Mouse (Mus musculus) thymus, adult 2 months (tissue): ENCODE measurements at regions not wholly inside any gene's neighbourhood (a gene's known extent, or its start where the extent isn't known, plus 50 kb on each side); places are given as distances from the start of the nearest gene placed in this dataset.

Experiments
- DNase-seq: peaks from one replicate; pipeline ENCODE4 v3.0.0; 2021
- H3K27ac ChIP-seq: fragments of 200-500 bp; 2 replicates; pipeline ENCODE4 v1.5.1; 2012; ENCODE audit warnings: low read length, control low read depth; ENCODE audit not compliant: control insufficient read depth, insufficient read depth
- H3K27me3 ChIP-seq: fragments of 200-500 bp; 2 replicates; pipeline ENCODE4 v1.6.1; 2012; ENCODE audit warnings: mild to moderate bottlenecking, low read length, moderate library complexity, mixed read lengths; ENCODE audit not compliant: control insufficient read depth, insufficient read depth
- H3K36me3 ChIP-seq: fragments of 200-500 bp; 2 replicates; pipeline ENCODE4 v1.6.1; 2012; ENCODE audit warnings: mild to moderate bottlenecking, low read length, moderate library complexity; ENCODE audit not compliant: control insufficient read depth, insufficient read depth
- H3K4me1 ChIP-seq: fragments of 200-500 bp; replicated peaks from 2 replicates; pipeline ENCODE4 v1.6.1; 2012; ENCODE audit warnings: low read length; ENCODE audit not compliant: control insufficient read depth, insufficient read depth
- H3K4me3 ChIP-seq: fragments of 200-500 bp; 2 replicates; pipeline ENCODE4 v1.5.1; 2012; ENCODE audit warnings: mild to moderate bottlenecking, low read length, control low read depth, moderate library complexity; ENCODE audit not compliant: control insufficient read depth, insufficient read depth
- CTCF ChIP-seq: fragments of 200-500 bp; IDR thresholded peaks from 2 replicates; pipeline ENCODE4 v1.5.1; 2012; ENCODE audit warnings: mild to moderate bottlenecking, control low read depth, low read length, moderate library complexity, borderline replicate concordance; ENCODE audit not compliant: control insufficient read depth, poor library complexity, insufficient read depth; ENCODE audit errors: extremely low read depth
- POLR2A ChIP-seq: fragments of 200-500 bp; IDR thresholded peaks from 2 replicates; pipeline ENCODE4 v1.6.1; 2012; ENCODE audit warnings: mild to moderate bottlenecking, low read length, control low read depth, moderate library complexity; ENCODE audit not compliant: control insufficient read depth, poor library complexity, insufficient read depth; ENCODE audit errors: extremely low read depth
- WGBS: fragments of 180-500 bp; shearing (Covaris S2); methylation state at CpG from one replicate; pipeline ENCODE4 v1.1.7; 2018; 5-methylcytosine and 5-hydroxymethylcytosine counted together

DNA sequence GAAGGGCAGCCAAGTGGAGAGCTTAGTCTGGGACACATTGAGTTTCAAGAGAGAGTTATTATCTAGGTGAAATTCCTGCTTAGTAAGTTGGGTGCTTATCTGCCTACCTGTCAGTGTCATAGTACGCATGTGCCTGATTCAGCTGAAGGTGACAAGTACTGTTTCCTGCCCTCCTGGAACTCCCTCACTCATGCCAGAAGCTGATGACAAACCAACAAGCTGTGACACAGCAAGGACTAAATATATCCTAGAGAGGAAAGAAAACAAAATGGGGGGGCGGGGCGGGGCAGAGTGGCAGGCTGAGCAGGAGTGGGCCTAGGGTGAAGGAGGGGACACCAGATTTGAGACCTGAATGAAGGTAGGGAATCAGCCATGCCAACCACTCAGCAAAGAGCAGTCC lies 196.1 kb upstream of the Kdm8 start:
- TF ChIP-seq CTCF (no peak), POLR2A (no peak)
- no peaks in the 10 kb centered on the region for H3K4me1 ChIP-seq
- no peak for DNase-seq
- no peak overlapping the region for H3K27ac ChIP-seq
- no peaks in the 10 kb centered on the region for H3K36me3 ChIP-seq
- WGBS: 89% methylated on average over 3 of the region's 3 CpGs
- H3K4me3 ChIP-seq: no peak overlapping the region
- no peaks in the 10 kb centered on the region for H3K27me3 ChIP-seq

DNA sequence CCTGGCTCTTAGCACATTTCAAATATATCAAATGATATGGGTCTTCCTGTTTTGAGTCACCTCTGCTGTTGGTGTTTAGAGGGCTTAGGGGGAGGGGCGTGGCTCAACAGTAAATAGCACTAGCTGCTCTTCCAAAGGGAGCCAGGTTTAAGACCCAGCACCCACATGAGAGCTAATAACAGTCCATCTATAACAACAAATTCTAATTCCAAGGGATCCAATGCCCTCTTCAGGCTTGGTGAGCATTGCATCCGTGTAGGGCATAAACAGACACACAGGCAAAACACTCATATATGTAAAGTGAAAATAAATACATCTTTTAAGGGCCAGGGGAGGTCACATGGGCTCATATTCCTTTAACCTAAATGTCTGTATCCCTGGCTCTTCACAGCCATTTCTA lies 194.1 kb upstream of the Kdm8 start:
- H3K27me3 ChIP-seq: no peaks in the 10 kb centered on the region
- DNase-seq: no peak
- no peaks in the 10 kb centered on the region for H3K36me3 ChIP-seq
- H3K4me3 ChIP-seq: no peak overlapping the region
- 88% methylated on average over 2 of the region's 2 CpGs for WGBS
- no peaks in the 10 kb centered on the region for H3K4me1 ChIP-seq
- TF ChIP-seq CTCF (no peak), POLR2A (no peak)
- H3K27ac ChIP-seq: no peak overlapping the region

DNA sequence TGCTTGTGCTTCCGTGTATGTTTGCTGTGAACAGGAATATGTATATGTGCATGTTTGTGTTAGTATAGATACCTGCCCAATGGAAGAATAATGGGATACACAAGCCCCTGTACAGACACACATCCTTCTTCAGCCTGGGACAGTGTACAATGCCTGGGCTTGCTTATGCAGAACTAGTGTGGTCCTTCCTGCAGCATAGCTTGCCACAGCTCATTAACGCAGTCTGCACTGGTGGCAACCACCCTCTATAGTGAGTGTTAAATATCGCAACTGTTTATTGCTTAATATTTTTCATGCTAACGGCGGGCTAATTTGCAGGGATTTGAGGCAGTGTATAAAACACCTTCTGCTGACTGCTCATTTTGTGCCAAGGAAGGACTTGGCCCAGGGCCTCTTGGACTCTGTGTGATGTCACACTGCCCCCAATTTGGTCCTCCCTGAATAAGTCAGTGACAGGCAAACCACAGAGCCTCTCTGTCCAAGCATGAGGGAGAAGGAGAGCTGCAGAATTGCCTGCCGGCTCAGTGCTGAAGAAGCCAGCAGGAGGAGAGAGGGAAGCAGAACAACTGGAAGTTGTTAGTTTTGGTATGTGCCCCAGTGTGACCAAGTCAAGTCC lies 193.4 kb upstream of the Kdm8 start:
- TF ChIP-seq POLR2A (no peak), CTCF (no peak)
- no peak for DNase-seq
- no peaks in the 10 kb centered on the region for H3K27me3 ChIP-seq
- WGBS: 87% methylated on average over 6 of the region's 6 CpGs
- H3K4me1 ChIP-seq: no peaks in the 10 kb centered on the region
- no peak overlapping the region for H3K27ac ChIP-seq
- no peak overlapping the region for H3K4me3 ChIP-seq
- no peaks in the 10 kb centered on the region for H3K36me3 ChIP-seq

DNA sequence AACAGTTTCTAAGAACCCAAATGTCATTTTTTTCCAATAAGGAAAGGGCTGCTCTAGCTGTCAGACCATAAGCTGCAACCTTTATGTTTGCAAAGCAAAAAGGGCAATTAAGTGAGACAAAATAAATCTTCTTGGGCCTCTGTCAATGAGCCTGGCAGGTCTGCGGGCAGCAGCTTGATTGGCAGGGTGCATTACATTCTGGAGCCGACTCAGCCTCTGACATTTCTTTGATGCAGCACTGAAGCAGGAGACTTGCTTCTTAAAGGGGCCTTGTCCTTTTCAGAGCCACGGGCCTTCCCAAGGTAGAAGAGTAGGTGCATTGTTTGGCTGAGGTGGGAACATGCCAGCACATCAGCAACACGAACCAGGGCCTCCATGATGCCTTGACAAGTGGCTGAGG lies 190.2 kb upstream of the Kdm8 start:
- H3K36me3 ChIP-seq: no peaks in the 10 kb centered on the region
- no peak for DNase-seq
- WGBS: 54% methylated on average over 4 of the region's 4 CpGs
- H3K27me3 ChIP-seq: no peaks in the 10 kb centered on the region
- TF ChIP-seq POLR2A (no peak), CTCF (no peak)
- H3K4me1 ChIP-seq: no peaks in the 10 kb centered on the region
- H3K4me3 ChIP-seq: no peak overlapping the region
- no peak overlapping the region for H3K27ac ChIP-seq

DNA sequence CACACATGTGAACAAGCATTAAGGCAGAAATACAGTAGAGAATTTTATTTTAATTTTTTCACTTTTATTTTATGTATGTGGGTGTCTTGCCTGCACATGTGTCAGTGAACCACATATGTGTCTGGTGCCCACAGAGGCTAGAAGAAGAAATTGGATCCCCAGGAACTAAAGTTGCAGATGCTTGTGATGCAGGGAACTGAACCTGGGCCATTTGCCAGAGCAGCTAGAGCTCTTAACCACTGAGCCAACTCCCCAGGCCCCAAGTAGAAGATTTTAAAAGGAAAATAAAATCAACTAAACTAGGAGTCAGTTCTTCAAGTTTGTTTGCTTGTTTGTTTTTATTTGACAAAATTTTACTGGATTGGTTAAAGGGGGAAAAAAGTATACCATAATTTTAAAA lies 185.5 kb upstream of the Kdm8 start:
- Histone ChIP-seq H3K36me3 (no peaks in the 10 kb centered on the region), H3K4me3 (no peak overlapping the region), H3K27ac (no peak overlapping the region), H3K4me1 (no peaks in the 10 kb centered on the region), H3K27me3 (no peaks in the 10 kb centered on the region)
- TF ChIP-seq CTCF (no peak), POLR2A (no peak)
- no peak for DNase-seq

DNA sequence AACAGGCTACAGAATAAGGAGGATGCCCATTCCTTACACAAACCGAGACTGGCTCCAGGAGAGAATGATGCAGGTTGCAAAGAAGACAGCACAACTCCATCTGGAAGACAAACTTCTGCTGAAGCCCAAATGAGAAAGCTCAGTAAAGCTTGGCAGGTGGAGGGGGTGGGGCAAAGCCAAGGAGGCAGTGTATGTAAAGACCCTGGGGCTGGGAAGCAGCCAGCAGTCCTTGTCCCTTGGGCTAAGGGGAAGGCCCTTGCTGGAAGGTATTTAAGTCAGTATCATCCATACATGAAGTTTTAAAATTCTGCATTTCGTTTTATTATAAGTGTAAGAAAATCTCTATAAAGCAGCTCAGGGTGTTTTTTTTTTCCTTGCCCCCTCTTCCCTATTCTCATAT lies 182.3 kb upstream of the Kdm8 start:
- 86% methylated on average over 2 of the region's 2 CpGs for WGBS
- TF ChIP-seq POLR2A: no peak
- no peak for TF ChIP-seq CTCF

DNA sequence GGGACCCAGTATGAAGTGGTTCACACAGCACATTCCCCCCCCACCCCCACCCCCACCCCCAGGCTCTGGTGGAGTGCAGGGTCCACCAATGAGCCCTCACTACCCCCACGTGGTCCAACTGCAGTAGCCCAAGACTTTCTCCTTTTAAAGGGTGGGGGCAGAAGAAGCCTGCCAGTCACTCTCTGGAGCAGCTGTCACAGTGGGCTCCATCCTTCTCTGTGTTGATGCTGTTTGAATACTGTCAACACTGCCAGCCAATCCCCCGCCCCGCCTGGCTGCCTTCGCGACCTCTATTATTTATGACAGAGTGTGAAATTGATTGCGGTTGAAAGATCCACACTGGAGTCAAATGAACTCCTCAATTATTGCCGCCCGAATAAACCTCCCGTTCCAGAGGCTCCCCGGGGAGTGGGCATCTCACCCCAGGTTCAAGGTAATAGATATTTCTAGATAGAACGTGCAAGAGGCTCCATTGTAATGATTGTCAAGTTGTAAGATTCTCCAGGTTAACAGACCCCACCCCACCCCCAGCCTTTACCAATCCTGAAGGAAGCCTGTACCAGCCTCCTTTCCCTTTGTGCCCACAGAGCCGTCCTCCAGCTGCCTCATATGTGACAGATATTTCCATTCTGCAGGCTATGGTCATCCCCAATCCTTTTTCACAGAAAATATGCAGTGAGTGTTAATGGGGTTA lies 181.7 kb upstream of the Kdm8 start:
- WGBS: 79% methylated on average over 12 of the region's 12 CpGs
- TF ChIP-seq POLR2A (no peak), CTCF (no peak)
- no peak for DNase-seq
- Histone ChIP-seq H3K27me3 (no peaks in the 10 kb centered on the region), H3K4me1 (no peaks in the 10 kb centered on the region), H3K36me3 (no peaks in the 10 kb centered on the region), H3K27ac (no peak overlapping the region), H3K4me3 (no peak overlapping the region)

More for the DNA sequence above, 182.3 kb upstream of the Kdm8 start:
- DNase-seq: no peak
- Histone ChIP-seq H3K4me3 (no peak overlapping the region), H3K27me3 (no peaks in the 10 kb centered on the region), H3K36me3 (no peaks in the 10 kb centered on the region), H3K4me1 (no peaks in the 10 kb centered on the region), H3K27ac (no peak overlapping the region)
